8 mouse cellular contexts compared by ENCODE assay signal in the genomic region with DNA sequence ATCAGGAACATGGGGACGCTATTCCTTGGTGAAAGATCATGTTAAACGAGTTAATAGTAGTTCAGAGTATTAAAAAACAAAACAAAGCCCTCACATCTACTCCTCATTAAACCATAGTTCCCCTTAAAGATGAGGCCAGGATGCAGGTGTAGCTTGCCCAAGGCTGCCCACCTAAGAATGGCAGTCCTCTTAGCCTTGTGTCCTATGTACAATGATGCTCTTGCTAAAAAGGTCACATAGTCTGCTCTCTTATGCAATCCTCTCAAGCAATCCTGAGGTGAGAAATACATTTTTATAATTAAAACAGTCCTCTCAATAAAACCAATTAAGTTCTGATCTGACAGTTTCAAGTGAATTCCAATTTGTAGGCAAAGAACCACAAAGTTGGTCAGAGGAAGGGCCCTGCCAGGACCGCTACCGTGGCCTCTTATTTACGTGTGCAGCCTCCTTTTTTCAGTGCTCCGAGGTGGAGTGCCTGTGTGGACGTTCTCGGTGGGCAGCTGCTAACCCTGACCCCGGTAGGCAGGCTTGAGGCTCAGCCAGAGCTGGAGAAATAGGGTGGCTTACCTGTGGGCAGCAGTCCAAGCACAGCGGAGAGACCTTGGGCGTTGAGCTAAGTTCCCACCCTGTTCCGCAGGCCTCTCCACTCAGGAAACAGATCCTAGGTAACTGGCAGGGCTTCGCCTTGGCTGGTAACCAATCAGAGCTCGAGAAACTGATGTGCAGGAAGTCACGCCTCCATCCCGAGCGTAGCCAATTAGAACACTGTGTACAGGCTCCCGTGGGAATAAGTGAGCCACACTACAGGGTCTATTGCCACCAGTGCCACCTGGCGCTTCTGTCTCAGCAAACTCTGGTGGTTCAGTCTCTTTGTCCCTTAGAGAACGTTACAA. TPM values are rescaled to one million over a fixed set of nuclear protein-coding genes. Genes with fewer than 3 reads are reported as not detected.
DNase-seq lines count a peak whose midpoint lies in the region; ATAC-seq lines count a peak whose summit lies in the region.

A gene (minus strand): TSS at position 633 of the 893 bp plus-strand sequence.

- peak; percentile 100 for ATAC-seq in CD4-positive, CD25-positive, alpha-beta regulatory T cell, adult 4 months
- ATAC-seq in heart, embryonic 14.5 days (ENCODE audit: insufficient number of reproducible peaks, insufficient read depth, low FRiP score, low read depth): peak; percentile 100
- peak; percentile 100 for ATAC-seq in liver, embryonic 13.5 days (ENCODE audit: low read depth)
- peak; percentile 100 for ATAC-seq in stomach, embryonic 16.5 days (ENCODE audit: insufficient read depth, low FRiP score)

- H3K9ac ChIP-seq in heart, embryonic 14.5 days (ENCODE audit: low read length): peak within 1 kb of the TSS; percentile 76
- H3K9ac ChIP-seq in liver, embryonic 13.5 days: peak within 1 kb of the TSS; percentile 77
- H3K9ac ChIP-seq in stomach, embryonic 16.5 days (ENCODE audit: low read length): peak within 1 kb of the TSS; percentile 87

- H3K27me3 ChIP-seq in heart, embryonic 14.5 days (ENCODE audit: control insufficient read depth, insufficient read depth, low read length): no peaks in the 10 kb centered on the region
- no peaks in the 10 kb centered on the region for H3K27me3 ChIP-seq in liver, embryonic 13.5 days
- no peaks in the 10 kb centered on the region for H3K27me3 ChIP-seq in stomach, embryonic 16.5 days (ENCODE audit: control insufficient read depth, insufficient read depth, low read length)

- peak within 1 kb of the TSS; percentile 64 to 93 for H3K4me3 ChIP-seq in heart, embryonic 14.5 days (ENCODE audit: control insufficient read depth in 1 of 2, insufficient read depth in 1 of 2, low read depth in 1 of 2, low read length in 2 of 2)
- peak within 1 kb of the TSS; percentile 75 for H3K4me3 ChIP-seq in liver, embryonic 13.5 days (replicated peaks)
- H3K4me3 ChIP-seq in stomach, embryonic 16.5 days (replicated peaks; ENCODE audit: low read length): peak within 1 kb of the TSS; percentile 78

- WGBS in heart, embryonic 14.5 days: 7% methylated on average over 20 of the region's 20 CpGs
- WGBS in liver, embryonic 13.5 days (ENCODE audit: insufficient replicate concordance): 7% methylated on average over 20 of the region's 20 CpGs
- 7% methylated on average over 20 of the region's 20 CpGs for WGBS in stomach, embryonic 16.5 days

- peak; percentile 92 for DNase-seq in c-Kit-negative CD71-positive TER-119-positive erythroid progenitor cells, embryonic 14.5 days (ENCODE audit: low read depth, low spot score)
- peak; percentile 96 for DNase-seq in fibroblast of lung, adult 2 months (ENCODE audit: low read depth)
- DNase-seq in kidney, postnatal 14 days: peak; percentile 96
- peak; percentile 90 for DNase-seq in liver, embryonic 13.5 days
- peak; percentile 88 for DNase-seq in neural tube, embryonic 10.5 days (ENCODE audit: extremely low spot score, low spot score)

- H3K27ac ChIP-seq in heart, embryonic 14.5 days (replicated peaks in 1 of 2; ENCODE audit: control insufficient read depth in 1 of 2, insufficient read depth in 1 of 2, low read depth in 2 of 2, low read length in 2 of 2): no peak within 1 kb of the TSS
- 0 out of 2 replicates have a peak within 1 kb of the TSS, but pooled peaks have one; percentile 47 for H3K27ac ChIP-seq in liver, embryonic 13.5 days
- H3K27ac ChIP-seq in stomach, embryonic 16.5 days (ENCODE audit: low read length): no peak within 1 kb of the TSS

- H3K9me3 ChIP-seq in heart, embryonic 14.5 days (ENCODE audit: control insufficient read depth, low read length): no peaks in the 10 kb centered on the region
- no peaks in the 10 kb centered on the region for H3K9me3 ChIP-seq in liver, embryonic 13.5 days (replicated peaks)
- no peaks in the 10 kb centered on the region; the same call in 1 of the 2 replicates for H3K9me3 ChIP-seq in stomach, embryonic 16.5 days (replicated peaks; ENCODE audit: control insufficient read depth, low read length)

- peaks cover 0 to 10% of the 10 kb centered on the region in 2 experiments; a peak in 2 of 4 replicates for H3K4me1 ChIP-seq in heart, embryonic 14.5 days (ENCODE audit: control insufficient read depth in 2 of 2, insufficient read depth in 2 of 2, low read length in 2 of 2)
- H3K4me1 ChIP-seq in liver, embryonic 13.5 days (replicated peaks): peaks cover 25% of the 10 kb centered on the region
- peaks cover 6% of the 10 kb centered on the region; the same call in 1 of the 2 replicates for H3K4me1 ChIP-seq in stomach, embryonic 16.5 days (ENCODE audit: control insufficient read depth, insufficient read depth, low read length)

- H3K36me3 ChIP-seq in heart, embryonic 14.5 days (ENCODE audit: control insufficient read depth, insufficient read depth, low read length): peaks cover 11% of the 10 kb centered on the region
- H3K36me3 ChIP-seq in liver, embryonic 13.5 days: no peaks in the 10 kb centered on the region
- H3K36me3 ChIP-seq in stomach, embryonic 16.5 days (ENCODE audit: control insufficient read depth, insufficient read depth, low read length): no peaks in the 10 kb centered on the region

- peak within 1 kb of the TSS; percentile 80 for H3K4me2 ChIP-seq in heart, embryonic 14.5 days (ENCODE audit: low read length)
- peak within 1 kb of the TSS; percentile 73 for H3K4me2 ChIP-seq in liver, embryonic 13.5 days
- peak within 1 kb of the TSS; percentile 71 for H3K4me2 ChIP-seq in stomach, embryonic 16.5 days (ENCODE audit: low read depth, low read length)

RNA-seq across cellular contexts. Expression of the gene that starts here (rescaled TPM):
- 10 to 100 TPM; 25.2 to 26.1 TPM for polyA plus RNA-seq in CD4-positive, CD25-positive, alpha-beta regulatory T cell, adult 4 months (2017; shearing (Covaris generic))
- polyA plus RNA-seq in heart, embryonic 14.5 days (2014; fragmentation: Nextera tagmentation; extraction: Ambion mirVana): 13.8 and 16.1 TPM in 2 replicates
- 6.0 and 7.6 TPM in 2 replicates for polyA plus RNA-seq in liver, embryonic 13.5 days (2015; fragmentation: Nextera tagmentation; extraction: Ambion mirVana)
- polyA plus RNA-seq in stomach, embryonic 16.5 days (2015; fragmentation: Nextera tagmentation; extraction: Ambion mirVana): 9.3 and 12.0 TPM in 2 replicates
